Mouse (Mus musculus) neural tube, embryonic 11.5 days (tissue): ENCODE measurements around the gene Foxr2. TPM values are rescaled to one million over a fixed set of nuclear protein-coding genes. Genes with fewer than 3 reads are reported as not detected.

ENCODE experiments used
- polyA plus RNA-seq: library from polyadenylated mRNA; unstranded; fragments of >200 nt; fragmentation: Nextera tagmentation; extraction: Ambion mirVana; gene quantifications from 2 replicates; pipeline ENCODE4 v1.2.1, GENCODE M21; 2014

Gene Foxr2
- polyA plus RNA-seq, 1 experiment from 2014 or later: 0.15 TPM

Other genes starting within 250 kb of the Foxr2 start
- 3.7 and 4.0 TPM in 2 replicates for gene Usp51, start 112.3 kb upstream of the Foxr2 start, polyA plus RNA-seq
- gene Mageh1, start 81.2 kb upstream of the Foxr2 start, polyA plus RNA-seq: 81.7 and 84.9 TPM in 2 replicates
- 2.5 and 4.4 TPM in 2 replicates for gene Rragb, start 21.2 kb downstream of the Foxr2 start, polyA plus RNA-seq
- 0.82 and 2.0 TPM in 2 replicates for gene Klf8, start 118.7 kb downstream of the Foxr2 start, polyA plus RNA-seq